Mouse (Mus musculus) midbrain, postnatal 0 days (tissue): ENCODE data around the gene Pcdh7. TPM values are rescaled to one million over a fixed set of nuclear protein-coding genes. Genes with fewer than 3 reads are reported as not detected.
A peak's percentile ranks its signal among the peaks of the same experiment; 100 is the strongest.

Experiments used
- ATAC-seq: fragments of 200-750 bp; cut with Nextera tagmentation; 2 replicates; pipeline ENCODE4 v1.8.0; 2017; ENCODE audit warnings: moderate number of reproducible peaks, mild to moderate bottlenecking, moderate TSS enrichment, moderate library complexity; ENCODE audit not compliant: low FRiP score
- DNase-seq: peaks from one replicate; pipeline ENCODE4 v3.0.0-alpha.2; 2015; ENCODE audit warnings: low spot score
- H3K27ac ChIP-seq: fragments of 300-500 bp; sonication (generic); 2 replicates; pipeline ENCODE4 v1.5.1; 2014; ENCODE audit warnings: low read depth, mild to moderate bottlenecking, low read length, mixed read lengths
- H3K27me3 ChIP-seq: fragments of 300-500 bp; sonication (generic); 2 replicates; pipeline ENCODE4 v1.6.1; 2014; ENCODE audit warnings: low read length, control low read depth, mixed read lengths; ENCODE audit not compliant: insufficient read depth
- H3K36me3 ChIP-seq: fragments of 300-500 bp; sonication (generic); 2 replicates; pipeline ENCODE4 v1.6.1; 2014; ENCODE audit warnings: low read length, control low read depth, mixed read lengths; ENCODE audit not compliant: insufficient read depth
- H3K4me1 ChIP-seq: fragments of 300-500 bp; sonication (generic); 2 replicates; pipeline ENCODE4 v1.6.1; 2014; ENCODE audit warnings: mild to moderate bottlenecking, control low read depth, antibody characterized with exemption, low read length, mixed read lengths; ENCODE audit not compliant: insufficient read depth
- H3K4me2 ChIP-seq: fragments of 300-500 bp; sonication (generic); 2 replicates; pipeline ENCODE4 v1.6.1; 2014; ENCODE audit warnings: low read depth, mild to moderate bottlenecking, low read length, mixed read lengths; ENCODE audit not compliant: poor library complexity, severe bottlenecking
- H3K4me3 ChIP-seq: fragments of 300-500 bp; sonication (generic); 2 replicates; pipeline ENCODE4 v1.5.1; 2014; ENCODE audit warnings: low read depth, mild to moderate bottlenecking, low read length, moderate library complexity
- H3K9ac ChIP-seq: fragments of 300-500 bp; sonication (generic); replicated peaks from 2 replicates; pipeline ENCODE4 v1.6.1; 2014; ENCODE audit warnings: mild to moderate bottlenecking, low read length, moderate library complexity, mixed read lengths; ENCODE audit not compliant: poor library complexity, severe bottlenecking
- H3K9me3 ChIP-seq: fragments of 300-500 bp; sonication (generic); 2 replicates; pipeline ENCODE4 v1.6.1; 2016; ENCODE audit warnings: low read length, control low read depth
- CTCF ChIP-seq: IDR thresholded peaks from 2 replicates; pipeline ENCODE4 v1.5.1; 2016; ENCODE audit warnings: antibody characterized with exemption, mild to moderate bottlenecking
- WGBS: fragments of 180-500 bp; shearing (Covaris S2); extraction: QIAGEN DNeasy Blood & Tissue Kit; methylation state at CpG from one replicate; pipeline ENCODE4 v1.1.7; 2014; 5-methylcytosine and 5-hydroxymethylcytosine counted together
- polyA plus RNA-seq: library from polyadenylated mRNA; unstranded; fragments of >200 nt; fragmentation: Nextera tagmentation; extraction: Ambion mirVana; gene quantifications from 2 replicates; pipeline ENCODE4 v1.2.1, GENCODE M21; 2015
- total RNA-seq: library from RNA; depleted of rRNA; stranded (reverse); fragments of >200 nt; gene quantifications from 2 replicates; pipeline ENCODE4 v1.2.3, GENCODE M21; 2014

The Pcdh7 gene
- total and polyA plus RNA-seq, 2 experiments from 2014 or later, result 29.6 to 157 TPM

DNA sequence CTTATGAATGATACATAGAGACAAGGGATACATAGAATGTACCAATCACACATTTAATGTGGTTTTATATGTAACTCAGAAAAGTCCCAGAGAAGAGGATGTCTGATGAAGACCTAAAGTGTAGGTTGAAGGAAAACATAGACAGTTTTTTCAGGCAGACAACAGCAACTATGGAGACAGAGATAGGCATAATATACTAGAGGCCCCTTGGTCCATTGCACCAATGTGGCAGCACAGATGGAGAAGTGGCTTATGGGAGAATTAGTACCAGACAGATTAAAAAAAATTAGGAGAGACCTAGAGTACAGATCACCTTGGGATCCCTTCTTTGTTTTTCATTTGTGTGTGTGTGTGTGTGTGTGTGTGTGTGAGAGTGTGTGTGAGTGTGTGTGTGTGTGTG lies 41.2 kb downstream of the Pcdh7 start:
- H3K9me3 ChIP-seq, result no peaks in the 10 kb centered on the region
- DNase-seq, result no peak
- no peaks in the 10 kb centered on the region for H3K4me1 ChIP-seq
- H3K36me3 ChIP-seq, result no peaks in the 10 kb centered on the region
- H3K27me3 ChIP-seq, result no peaks in the 10 kb centered on the region
- no peak for ATAC-seq
- TF ChIP-seq CTCF, result no peak
- no peak overlapping the region for H3K4me2 ChIP-seq
- no peak overlapping the region for H3K9ac ChIP-seq
- no peak overlapping the region for H3K27ac ChIP-seq
- no peak overlapping the region for H3K4me3 ChIP-seq

DNA sequence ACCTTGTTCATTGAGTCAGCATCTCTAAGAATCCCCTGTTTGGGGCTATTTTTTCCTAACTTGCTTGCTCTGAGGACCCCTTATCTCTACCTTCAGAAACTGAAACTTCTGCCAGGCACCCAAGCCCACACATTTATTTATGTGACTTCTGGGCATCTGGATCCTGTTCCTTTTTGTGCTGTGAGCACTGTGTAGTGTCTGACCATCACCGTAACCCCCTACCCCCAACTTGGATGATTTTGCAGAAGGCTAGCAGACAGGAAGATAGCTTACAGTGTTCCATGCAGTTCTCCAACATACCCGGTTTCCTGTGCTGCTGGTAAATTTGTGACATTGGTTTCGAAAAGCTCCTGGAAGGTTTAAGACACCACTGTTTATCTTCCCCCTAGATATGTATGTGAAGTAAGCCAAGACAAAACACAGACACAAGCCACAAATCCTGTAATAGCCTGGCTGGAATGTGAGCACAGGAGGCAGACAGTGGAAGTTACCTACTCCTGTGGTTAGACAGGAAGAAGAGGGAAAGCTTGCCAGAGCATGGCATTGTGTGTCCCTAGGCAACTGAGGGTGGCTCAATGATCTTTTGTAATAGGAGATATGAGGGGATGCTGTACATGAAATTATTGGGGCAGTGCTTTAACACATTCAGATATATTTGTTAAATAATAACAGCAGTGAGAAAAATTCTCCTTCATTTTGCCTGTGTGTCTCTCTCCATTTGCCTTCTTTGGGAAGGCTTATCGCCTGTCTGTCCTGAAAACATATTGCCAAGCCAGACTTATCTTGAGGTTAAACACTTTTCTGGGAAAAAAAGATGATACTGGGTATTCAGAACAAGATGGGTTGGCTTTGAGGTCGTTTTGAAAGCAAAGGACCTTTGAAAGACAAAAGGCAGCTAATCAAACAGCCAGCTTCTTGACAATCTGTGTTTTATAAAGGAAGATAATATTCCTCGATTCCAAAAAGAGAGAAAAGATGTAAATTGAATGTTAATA lies 42.6 kb downstream of the Pcdh7 start:
- Histone ChIP-seq H3K27me3 (no peaks in the 10 kb centered on the region), H3K9ac (no peak overlapping the region), H3K9me3 (no peaks in the 10 kb centered on the region), H3K4me1 (no peaks in the 10 kb centered on the region), H3K4me3 (no peak overlapping the region), H3K4me2 (no peak overlapping the region), H3K27ac (peak overlapping the region; percentile 26; the same call in 1 of the 2 replicates), H3K36me3 (no peaks in the 10 kb centered on the region)
- TF ChIP-seq CTCF, result no peak
- ATAC-seq (no peak), DNase-seq (no peak)
- 67% methylated on average over 6 of the region's 6 CpGs for WGBS

- no peak for TF ChIP-seq CTCF
- H3K4me1 ChIP-seq, result no peaks in the 10 kb centered on the region
- ATAC-seq, result no peak
Measured at GRCm38 (mm10) chr5:57765356-57765755, 47.6 kb downstream of the Pcdh7 start.

DNA sequence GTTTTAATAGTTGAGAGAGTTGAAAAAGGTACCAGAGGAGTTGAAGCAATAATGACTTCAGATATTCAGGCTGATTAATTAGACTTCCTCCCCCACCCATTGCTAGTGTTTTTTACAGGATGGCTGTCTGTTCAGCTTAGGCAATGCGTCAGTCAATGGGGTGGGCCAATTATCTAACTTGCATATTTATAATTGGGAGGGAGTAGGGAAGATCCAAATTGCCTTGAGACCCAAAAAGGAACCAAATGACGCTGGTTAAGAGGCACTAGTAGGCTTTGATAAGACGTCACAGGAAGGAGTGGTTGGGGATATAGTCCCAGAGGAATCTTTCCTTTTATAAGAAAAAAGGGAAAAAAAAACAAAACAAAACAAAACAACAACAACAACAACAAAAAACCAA lies 49.6 kb downstream of the Pcdh7 start:
- TF ChIP-seq CTCF, result no peak
- H3K27me3 ChIP-seq, result no peaks in the 10 kb centered on the region
- DNase-seq (no peak), ATAC-seq (no peak)
- no peaks in the 10 kb centered on the region for H3K36me3 ChIP-seq
- WGBS, result 60% methylated on average over 3 of the region's 3 CpGs
- no peaks in the 10 kb centered on the region for H3K4me1 ChIP-seq
- H3K4me2 ChIP-seq, result no peak overlapping the region
- H3K9me3 ChIP-seq, result no peaks in the 10 kb centered on the region
- H3K27ac ChIP-seq, result no peak overlapping the region
- H3K9ac ChIP-seq, result no peak overlapping the region
- H3K4me3 ChIP-seq, result no peak overlapping the region

More at GRCm38 (mm10) chr5:57765356-57765755, 47.6 kb downstream of the Pcdh7 start:
- Histone ChIP-seq H3K27me3 (no peaks in the 10 kb centered on the region), H3K4me3 (no peak overlapping the region), H3K9ac (no peak overlapping the region), H3K27ac (no peak overlapping the region), H3K4me2 (no peak overlapping the region), H3K36me3 (no peaks in the 10 kb centered on the region), H3K9me3 (no peaks in the 10 kb centered on the region)
- 22% methylated on average over 3 of the region's 3 CpGs for WGBS
- no peak for DNase-seq

DNA sequence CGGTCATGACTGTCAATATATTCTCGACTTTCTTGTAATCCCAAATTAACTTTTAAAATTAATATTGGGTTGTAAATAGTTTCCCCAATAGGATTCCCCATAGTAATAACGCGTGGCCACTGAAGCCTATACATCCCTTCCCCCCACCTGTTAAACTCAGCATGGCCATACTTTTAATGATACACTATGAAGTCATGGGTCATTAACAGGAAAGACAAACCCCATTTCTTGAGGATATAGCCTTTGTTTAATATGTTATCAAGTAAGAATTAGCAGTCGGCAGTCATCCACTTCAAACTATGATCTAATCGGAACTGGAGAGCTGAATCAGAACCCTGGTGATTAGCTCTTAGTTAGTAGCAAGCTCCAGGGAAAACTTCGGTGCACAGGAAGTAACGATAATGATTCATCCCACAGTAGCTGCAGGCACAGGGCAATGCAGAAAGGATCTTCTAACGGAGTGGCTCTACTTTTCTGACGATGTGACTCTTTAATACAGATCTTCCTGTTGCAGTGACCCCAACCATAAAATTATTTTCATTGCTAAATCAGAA lies 50.8 kb downstream of the Pcdh7 start:
- Histone ChIP-seq H3K36me3 (no peaks in the 10 kb centered on the region), H3K9me3 (no peaks in the 10 kb centered on the region), H3K9ac (no peak overlapping the region), H3K4me2 (no peak overlapping the region), H3K27me3 (no peaks in the 10 kb centered on the region), H3K27ac (no peak overlapping the region), H3K4me3 (no peak overlapping the region), H3K4me1 (no peaks in the 10 kb centered on the region)
- 71% methylated on average over 10 of the region's 10 CpGs for WGBS
- no peak for ATAC-seq
- no peak for TF ChIP-seq CTCF
- no peak for DNase-seq

GRCm38 (mm10) chr5:57769644-57770043 lies 51.9 kb downstream of the Pcdh7 start:
- H3K4me1 ChIP-seq, result no peaks in the 10 kb centered on the region
- DNase-seq, result no peak
- no peak overlapping the region for H3K27ac ChIP-seq
- peak; percentile 34 for TF ChIP-seq CTCF
- 95% methylated on average over 7 of the region's 7 CpGs for WGBS
- no peak overlapping the region for H3K4me3 ChIP-seq
- H3K9ac ChIP-seq, result no peak overlapping the region
- H3K4me2 ChIP-seq, result no peak overlapping the region
- H3K9me3 ChIP-seq, result no peaks in the 10 kb centered on the region
- no peak for ATAC-seq
- H3K27me3 ChIP-seq, result no peaks in the 10 kb centered on the region
- H3K36me3 ChIP-seq, result no peaks in the 10 kb centered on the region
